Mouse (Mus musculus) stomach, postnatal 0 days (tissue): ENCODE data around the gene Mybpc2. TPM values are rescaled to one million over a fixed set of nuclear protein-coding genes. Genes with fewer than 3 reads are reported as not detected.

Experiments used
- ATAC-seq: fragments of 200-750 bp; cut with Nextera tagmentation; 2 replicates; pipeline ENCODE4 v1.8.0; 2017; ENCODE audit not compliant: low FRiP score, low TSS enrichment
- DNase-seq: peaks from one replicate; pipeline ENCODE4 v3.0.0-alpha.2; 2016; ENCODE audit warnings: low spot score
- H3K27ac ChIP-seq: fragments of 300-500 bp; sonication (generic); replicated peaks from 2 replicates; pipeline ENCODE4 v1.5.1; 2014; ENCODE audit warnings: mild to moderate bottlenecking, control low read depth
- H3K27me3 ChIP-seq: fragments of 300-500 bp; sonication (generic); 2 replicates; pipeline ENCODE4 v1.6.1; 2014; ENCODE audit warnings: low read length; ENCODE audit not compliant: control insufficient read depth, insufficient read depth
- H3K36me3 ChIP-seq: fragments of 300-500 bp; sonication (generic); 2 replicates; pipeline ENCODE4 v1.6.1; 2014; ENCODE audit warnings: low read length, mixed read lengths; ENCODE audit not compliant: control insufficient read depth, insufficient read depth
- H3K4me1 ChIP-seq: fragments of 300-500 bp; sonication (generic); replicated peaks from 2 replicates; pipeline ENCODE4 v1.6.1; 2014; ENCODE audit warnings: antibody characterized with exemption; ENCODE audit not compliant: control insufficient read depth, insufficient read depth
- H3K4me2 ChIP-seq: fragments of 300-500 bp; sonication (generic); replicated peaks from 2 replicates; pipeline ENCODE4 v1.6.1; 2014; ENCODE audit warnings: low read depth, mild to moderate bottlenecking, control low read depth, moderate library complexity
- H3K4me3 ChIP-seq: fragments of 300-500 bp; sonication (generic); 2 replicates; pipeline ENCODE4 v1.5.1; 2014; ENCODE audit warnings: low read depth, low read length, control low read depth
- H3K9ac ChIP-seq: fragments of 300-500 bp; sonication (generic); 2 replicates; pipeline ENCODE4 v1.6.1; 2014; ENCODE audit warnings: mild to moderate bottlenecking, low read length, control low read depth, mixed read lengths
- H3K9me3 ChIP-seq: fragments of 300-500 bp; sonication (generic); 2 replicates; pipeline ENCODE4 v1.6.1; 2016; ENCODE audit warnings: low read length; ENCODE audit not compliant: control insufficient read depth
- CTCF ChIP-seq: IDR thresholded peaks from 2 replicates; pipeline ENCODE4 v1.5.1; 2016; ENCODE audit warnings: antibody characterized with exemption, low read depth, mild to moderate bottlenecking, moderate library complexity
- EP300 ChIP-seq: optimal IDR thresholded peaks from 2 replicates; pipeline ENCODE3; 2016; ENCODE audit warnings: antibody characterized with exemption
- WGBS: fragments of 180-500 bp; shearing (Covaris S2); extraction: QIAGEN DNeasy Blood & Tissue Kit; methylation state at CpG from one replicate; pipeline ENCODE4 v1.1.7; 2014; 5-methylcytosine and 5-hydroxymethylcytosine counted together
- polyA plus RNA-seq: library from polyadenylated mRNA; unstranded; fragments of >200 nt; fragmentation: Nextera tagmentation; extraction: Ambion mirVana; gene quantifications from 2 replicates; pipeline ENCODE4 v1.2.1, GENCODE M21; 2015

Gene Mybpc2
- polyA plus RNA-seq, 1 experiment from 2014 or later, result 0.32 TPM

GRCm38 (mm10) chr7:44472961-44473646 is 51.4 kb downstream of the Mybpc2 start:
- Histone ChIP-seq H3K36me3 (no peaks in the 10 kb centered on the region), H3K9ac (no peak overlapping the region), H3K27me3 (no peaks in the 10 kb centered on the region), H3K9me3 (no peaks in the 10 kb centered on the region), H3K4me1 (no peaks in the 10 kb centered on the region), H3K4me2 (no peak overlapping the region), H3K27ac (no peak overlapping the region), H3K4me3 (no peak overlapping the region)
- TF ChIP-seq CTCF, result no peak
- TF ChIP-seq EP300, result no peak
- WGBS, result 37% methylated on average over 9 of the region's 9 CpGs
- no peak for DNase-seq
- ATAC-seq, result no peak; the same call in 1 of the 2 replicates

- Histone ChIP-seq H3K4me2 (no peak overlapping the region), H3K27ac (no peak overlapping the region), H3K27me3 (no peaks in the 10 kb centered on the region), H3K4me3 (no peak overlapping the region), H3K9me3 (no peaks in the 10 kb centered on the region), H3K36me3 (no peaks in the 10 kb centered on the region), H3K9ac (no peak overlapping the region), H3K4me1 (no peaks in the 10 kb centered on the region)
- ATAC-seq (no peak), DNase-seq (no peak)
- 8% methylated on average over 1 of the region's 1 CpGs for WGBS
- TF ChIP-seq CTCF, result no peak
Measured at GRCm38 (mm10) chr7:44472558-44472885, 51.9 kb downstream of the Mybpc2 start.

- Histone ChIP-seq H3K27ac (no peak overlapping the region), H3K4me3 (no peak overlapping the region), H3K36me3 (no peaks in the 10 kb centered on the region), H3K9me3 (no peaks in the 10 kb centered on the region), H3K4me1 (no peaks in the 10 kb centered on the region), H3K4me2 (no peak overlapping the region), H3K27me3 (no peaks in the 10 kb centered on the region), H3K9ac (no peak overlapping the region)
- DNase-seq (no peak), ATAC-seq (no peak)
- 34% methylated on average over 6 of the region's 6 CpGs for WGBS
- TF ChIP-seq CTCF, result no peak
- TF ChIP-seq EP300, result no peak
Measured at GRCm38 (mm10) chr7:44471880-44472557, 52.4 kb downstream of the Mybpc2 start.

- ATAC-seq, result no peak
Measured at GRCm38 (mm10) chr7:44470696-44471612, 53.5 kb downstream of the Mybpc2 start.

GRCm38 (mm10) chr7:44469677-44470675 is 54.5 kb downstream of the Mybpc2 start:
- WGBS, result 84% methylated on average over 16 of the region's 16 CpGs
- H3K4me2 ChIP-seq, result no peak overlapping the region
- H3K27ac ChIP-seq, result no peak overlapping the region
- no peak overlapping the region for H3K4me3 ChIP-seq
- no peaks in the 10 kb centered on the region for H3K27me3 ChIP-seq
- DNase-seq (no peak), ATAC-seq (no peak)
- no peaks in the 10 kb centered on the region for H3K4me1 ChIP-seq
- no peaks in the 10 kb centered on the region for H3K9me3 ChIP-seq
- H3K9ac ChIP-seq, result no peak overlapping the region
- H3K36me3 ChIP-seq, result no peaks in the 10 kb centered on the region
- no peak for TF ChIP-seq EP300

More at GRCm38 (mm10) chr7:44470696-44471612, 53.5 kb downstream of the Mybpc2 start:
- 83% methylated on average over 16 of the region's 16 CpGs for WGBS
- Histone ChIP-seq H3K4me1 (no peaks in the 10 kb centered on the region), H3K4me2 (no peak overlapping the region), H3K27ac (no peak overlapping the region), H3K9ac (no peak overlapping the region), H3K27me3 (no peaks in the 10 kb centered on the region), H3K4me3 (no peak overlapping the region), H3K36me3 (no peaks in the 10 kb centered on the region), H3K9me3 (no peaks in the 10 kb centered on the region)
- no peak for DNase-seq
- no peak for TF ChIP-seq EP300
- no peak for TF ChIP-seq CTCF
